Mouse (Mus musculus): Measurements from ENCODE around the gene Heatr5a. TPM values are rescaled to one million over a fixed set of nuclear protein-coding genes. Genes with fewer than 3 reads are reported as not detected.

The Heatr5a gene
- polyA plus RNA-seq, 1 experiment from 2014 or later = 5.2 TPM

DNA sequence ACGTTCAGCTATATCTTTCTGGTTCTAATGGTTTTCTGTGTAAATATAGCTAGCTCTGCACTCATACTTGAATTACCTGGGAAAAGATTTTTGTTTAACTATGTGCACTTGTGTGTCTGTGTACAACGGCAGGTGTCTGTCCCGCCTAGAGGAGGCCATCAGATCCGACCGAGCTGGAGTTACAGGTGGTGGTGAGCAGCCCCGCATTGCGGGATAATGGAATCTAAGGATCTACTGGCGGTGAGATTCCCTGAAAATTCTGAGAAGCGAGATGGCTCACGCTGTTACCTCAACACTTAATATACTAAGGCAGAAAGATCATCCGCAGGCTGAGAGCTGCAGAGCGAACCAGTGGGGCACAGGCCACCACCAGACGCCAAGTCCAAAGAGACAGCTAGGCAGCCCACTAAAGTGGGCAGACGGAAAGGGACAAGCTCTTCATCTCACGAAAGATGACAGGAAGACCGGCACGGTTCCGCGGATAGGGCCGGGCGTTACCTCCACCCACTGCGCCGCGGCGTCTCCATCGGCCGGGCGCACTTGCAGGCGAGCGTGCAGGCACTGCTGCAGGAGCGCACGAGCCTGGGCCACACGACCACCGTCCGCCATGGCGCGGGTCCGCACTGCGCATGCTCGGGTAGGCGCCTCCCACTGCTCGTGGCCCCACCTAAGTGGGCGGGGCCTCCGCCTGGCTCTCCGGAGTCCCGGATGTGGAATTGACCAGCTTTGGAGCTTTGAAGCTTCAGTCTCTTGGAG, 34.9 kb upstream of the Heatr5a start, which contains the start of gene Dtd2:
TSS of gene Dtd2 (minus strand) at position 625 of the 756 bp plus-strand sequence.
- peak within 1 kb of the TSS; percentile 65 for H3K27ac ChIP-seq (ENCODE audit: low read length)
- peak within 1 kb of the TSS; percentile 80 for H3K4me3 ChIP-seq (ENCODE audit: low read depth, low read length)
- peak within 1 kb of the TSS; percentile 75 for H3K9ac ChIP-seq (ENCODE audit: low read depth, low read length)
- no peaks in the 10 kb centered on the region for H3K9me3 ChIP-seq (replicated peaks; ENCODE audit: control insufficient read depth, low read length)
- no peaks in the 10 kb centered on the region for H3K36me3 ChIP-seq (ENCODE audit: control insufficient read depth, insufficient read depth)
- peak; percentile 90 for ATAC-seq (ENCODE audit: low read depth)
- H3K27me3 ChIP-seq (ENCODE audit: control insufficient read depth, insufficient read depth, low read depth, low read length) = no peaks in the 10 kb centered on the region
- H3K4me2 ChIP-seq (ENCODE audit: low read depth, low read length) = peak within 1 kb of the TSS; percentile 68
- under 1% methylated on average over 46 of the region's 46 CpGs for WGBS (ENCODE audit: insufficient replicate concordance)
- H3K4me1 ChIP-seq (ENCODE audit: control insufficient read depth, low read depth, low read length) = peaks cover 2% of the 10 kb centered on the region

DNA sequence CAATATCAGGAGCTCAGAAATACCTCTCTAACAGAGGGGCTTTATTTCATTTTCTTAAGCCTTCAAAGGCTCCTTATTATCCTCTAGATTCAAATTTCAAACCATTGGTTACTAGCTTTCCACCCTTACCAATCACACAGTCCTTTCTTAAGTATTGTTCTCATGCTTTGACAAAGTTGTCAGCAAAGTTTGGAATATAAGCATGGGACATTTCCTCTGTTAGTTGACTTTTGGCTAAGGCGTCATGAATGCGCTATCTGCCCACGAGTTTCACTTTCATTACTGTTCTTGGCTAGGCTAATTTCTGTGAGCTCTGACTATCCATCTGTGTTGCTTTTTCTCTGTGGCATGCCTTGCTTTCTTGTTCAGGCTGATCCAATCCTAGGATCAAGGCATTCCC, 31.6 kb upstream of the Heatr5a start:
- Histone ChIP-seq H3K4me1 (ENCODE audit: control insufficient read depth, low read depth, low read length) (peaks cover 5% of the 10 kb centered on the region), H3K36me3 (ENCODE audit: control insufficient read depth, insufficient read depth) (no peaks in the 10 kb centered on the region), H3K4me3 (ENCODE audit: low read depth, low read length) (no peak overlapping the region), H3K9me3 (replicated peaks; ENCODE audit: control insufficient read depth, low read length) (no peaks in the 10 kb centered on the region), H3K27ac (ENCODE audit: low read length) (no peak overlapping the region), H3K4me2 (ENCODE audit: low read depth, low read length) (no peak overlapping the region), H3K27me3 (ENCODE audit: control insufficient read depth, insufficient read depth, low read depth, low read length) (no peaks in the 10 kb centered on the region), H3K9ac (ENCODE audit: low read depth, low read length) (no peak overlapping the region)
- no peak for ATAC-seq (ENCODE audit: low read depth)
- 87% methylated on average over 3 of the region's 3 CpGs for WGBS (ENCODE audit: insufficient replicate concordance)

DNA sequence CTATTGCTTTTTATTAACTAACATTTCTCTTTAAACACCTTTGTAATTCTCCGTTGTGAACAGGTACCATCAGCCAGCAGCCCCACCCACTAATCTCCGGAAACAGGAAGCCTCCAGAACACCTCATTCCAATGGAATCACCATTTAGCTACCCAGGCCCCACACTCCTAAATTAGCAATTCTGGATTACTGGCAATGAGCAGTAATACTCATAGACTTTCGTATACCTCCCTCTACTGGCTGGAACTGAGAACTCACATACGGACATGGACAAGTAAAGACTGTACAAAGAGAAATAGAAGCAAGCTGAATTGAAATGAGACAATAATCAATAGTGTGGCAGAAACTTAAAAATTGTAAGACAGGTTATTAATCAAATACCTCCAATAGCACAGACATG, 30.4 kb upstream of the Heatr5a start:
- no peak overlapping the region for H3K4me2 ChIP-seq (ENCODE audit: low read depth, low read length)
- H3K36me3 ChIP-seq (ENCODE audit: control insufficient read depth, insufficient read depth) = no peaks in the 10 kb centered on the region
- no peak overlapping the region for H3K27ac ChIP-seq (ENCODE audit: low read length)
- no peak for ATAC-seq (ENCODE audit: low read depth)
- peaks cover 5% of the 10 kb centered on the region for H3K4me1 ChIP-seq (ENCODE audit: control insufficient read depth, low read depth, low read length)
- H3K4me3 ChIP-seq (ENCODE audit: low read depth, low read length) = no peak overlapping the region
- no peaks in the 10 kb centered on the region for H3K27me3 ChIP-seq (ENCODE audit: control insufficient read depth, insufficient read depth, low read depth, low read length)
- 20% methylated on average over 4 of the region's 4 CpGs for WGBS (ENCODE audit: insufficient replicate concordance)
- H3K9me3 ChIP-seq (replicated peaks; ENCODE audit: control insufficient read depth, low read length) = no peaks in the 10 kb centered on the region
- H3K9ac ChIP-seq (ENCODE audit: low read depth, low read length) = no peak overlapping the region

DNA sequence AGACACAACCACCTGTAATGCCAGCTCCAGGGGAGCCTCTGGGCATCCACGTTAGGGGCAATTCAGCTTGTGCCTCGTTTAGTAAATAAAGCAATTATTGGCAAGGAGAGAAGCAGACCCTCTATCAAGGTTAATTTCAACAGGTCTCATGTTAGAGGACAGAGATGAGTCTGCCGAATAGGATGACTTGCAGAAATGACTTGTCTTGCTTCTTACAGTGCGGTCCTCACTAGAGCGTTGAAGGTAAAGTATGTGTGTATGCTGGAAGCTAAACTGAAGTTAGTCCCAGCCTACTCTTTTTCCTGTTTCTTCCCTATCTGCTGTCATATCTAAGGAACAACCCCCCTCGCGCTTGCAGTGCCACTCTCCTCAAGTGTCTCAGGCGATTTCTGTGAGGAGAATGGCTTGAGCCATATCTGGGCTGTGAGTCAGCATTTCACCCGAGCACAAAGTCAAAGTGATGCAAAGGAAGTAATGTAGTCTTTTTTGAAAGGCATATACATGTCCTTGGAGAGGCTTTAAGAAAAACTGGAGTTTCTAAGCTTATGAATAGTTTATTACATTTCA, 27.3 kb upstream of the Heatr5a start:
- no peaks in the 10 kb centered on the region for H3K9me3 ChIP-seq (replicated peaks; ENCODE audit: control insufficient read depth, low read length)
- no peak overlapping the region for H3K4me3 ChIP-seq (ENCODE audit: low read depth, low read length)
- H3K27ac ChIP-seq (ENCODE audit: low read length) = no peak overlapping the region
- H3K9ac ChIP-seq (ENCODE audit: low read depth, low read length) = no peak overlapping the region
- peaks cover 3% of the 10 kb centered on the region; the same call in 1 of the 2 replicates for H3K36me3 ChIP-seq (ENCODE audit: control insufficient read depth, insufficient read depth)
- ATAC-seq (ENCODE audit: low read depth) = peak; percentile 58; the same call in 1 of the 2 replicates
- H3K4me1 ChIP-seq (ENCODE audit: control insufficient read depth, low read depth, low read length) = peaks cover 3% of the 10 kb centered on the region
- H3K27me3 ChIP-seq (ENCODE audit: control insufficient read depth, insufficient read depth, low read depth, low read length) = no peaks in the 10 kb centered on the region
- 32% methylated on average over 9 of the region's 9 CpGs for WGBS (ENCODE audit: insufficient replicate concordance)
- H3K4me2 ChIP-seq (ENCODE audit: low read depth, low read length) = peak overlapping the region; percentile 26; the same call in 1 of the 2 replicates

DNA sequence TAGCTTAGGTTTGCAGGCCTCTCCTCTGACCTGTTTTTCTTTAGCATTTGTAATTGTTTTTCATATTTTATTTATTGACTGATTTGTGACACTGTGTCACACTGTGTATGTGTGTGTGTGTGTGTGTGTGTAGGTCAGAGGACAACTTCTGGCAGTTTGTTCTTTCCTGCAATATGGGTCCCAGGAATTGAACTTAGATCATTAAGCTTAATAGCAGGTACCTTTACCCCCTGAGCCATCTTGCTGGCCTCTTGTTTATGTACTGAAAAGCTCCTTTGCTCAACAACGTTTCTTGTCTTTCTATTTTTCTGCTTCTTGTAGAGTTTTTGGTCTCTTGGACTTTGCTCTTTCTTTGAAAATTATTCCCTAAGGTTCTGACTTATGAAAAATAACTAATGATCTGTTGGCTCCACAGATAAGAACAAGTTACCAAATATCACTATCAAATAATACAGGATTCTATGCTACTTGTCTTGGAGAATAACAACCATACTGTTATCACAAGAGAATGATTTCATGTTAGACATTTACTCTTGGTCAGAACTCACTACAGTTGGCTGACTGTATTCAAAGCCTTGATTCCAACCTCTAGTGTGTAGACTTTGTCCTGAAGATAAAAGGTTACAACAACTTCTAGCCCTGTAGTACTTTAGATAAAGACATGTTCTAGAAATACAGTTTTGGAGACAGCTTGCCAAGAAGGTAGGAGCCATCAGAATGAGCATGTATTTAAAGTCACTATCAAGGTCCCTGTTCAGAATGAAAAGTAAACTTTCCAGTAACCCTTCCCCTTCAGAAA, 24.8 kb upstream of the Heatr5a start:
- Histone ChIP-seq H3K4me3 (ENCODE audit: low read depth, low read length) (no peak overlapping the region), H3K4me1 (ENCODE audit: control insufficient read depth, low read depth, low read length) (peaks cover 3% of the 10 kb centered on the region), H3K27me3 (ENCODE audit: control insufficient read depth, insufficient read depth, low read depth, low read length) (no peaks in the 10 kb centered on the region), H3K9me3 (replicated peaks; ENCODE audit: control insufficient read depth, low read length) (no peaks in the 10 kb centered on the region), H3K4me2 (ENCODE audit: low read depth, low read length) (no peak overlapping the region), H3K27ac (ENCODE audit: low read length) (no peak overlapping the region), H3K36me3 (ENCODE audit: control insufficient read depth, insufficient read depth) (peaks cover 3% of the 10 kb centered on the region; the same call in 1 of the 2 replicates), H3K9ac (ENCODE audit: low read depth, low read length) (no peak overlapping the region)
- no peak for ATAC-seq (ENCODE audit: low read depth)
- WGBS (ENCODE audit: insufficient replicate concordance) = 79% methylated on average over 1 of the region's 1 CpGs

DNA sequence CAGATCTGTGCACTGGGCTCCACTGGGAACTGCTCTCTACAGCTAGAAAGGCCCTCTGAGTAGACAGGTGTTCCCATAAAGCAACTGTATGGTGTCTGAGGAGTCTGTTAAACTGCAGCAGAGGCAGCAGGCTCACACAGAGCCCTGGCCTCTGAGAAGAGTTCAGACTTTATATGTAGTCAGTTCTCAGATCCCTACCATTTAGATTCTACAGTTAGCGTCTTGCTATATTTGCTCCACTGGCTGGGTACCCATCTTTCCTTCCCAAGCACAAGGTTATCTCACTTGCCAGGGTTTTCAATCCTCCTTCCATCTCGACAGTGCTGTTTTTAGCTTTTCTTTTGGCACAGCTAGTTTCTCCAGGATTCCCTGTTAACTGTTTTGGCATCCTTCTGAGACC, 19.5 kb upstream of the Heatr5a start:
- H3K36me3 ChIP-seq (ENCODE audit: control insufficient read depth, insufficient read depth) = 0 out of 2 replicates have a peak, but pooled peaks cover 3% of the 10 kb centered on the region
- H3K9me3 ChIP-seq (replicated peaks; ENCODE audit: control insufficient read depth, low read length) = no peaks in the 10 kb centered on the region
- H3K4me1 ChIP-seq (ENCODE audit: control insufficient read depth, low read depth, low read length) = no peaks in the 10 kb centered on the region
- H3K27ac ChIP-seq (ENCODE audit: low read length) = no peak overlapping the region
- no peaks in the 10 kb centered on the region for H3K27me3 ChIP-seq (ENCODE audit: control insufficient read depth, insufficient read depth, low read depth, low read length)
- H3K4me3 ChIP-seq (ENCODE audit: low read depth, low read length) = no peak overlapping the region
- H3K9ac ChIP-seq (ENCODE audit: low read depth, low read length) = no peak overlapping the region
- no peak for ATAC-seq (ENCODE audit: low read depth)
- no peak overlapping the region for H3K4me2 ChIP-seq (ENCODE audit: low read depth, low read length)
- 73% methylated on average over 2 of the region's 2 CpGs for WGBS (ENCODE audit: insufficient replicate concordance)

- Histone ChIP-seq H3K9me3 (replicated peaks; ENCODE audit: control insufficient read depth, low read length) (no peaks in the 10 kb centered on the region), H3K4me2 (ENCODE audit: low read depth, low read length) (no peak overlapping the region), H3K4me1 (ENCODE audit: control insufficient read depth, low read depth, low read length) (no peaks in the 10 kb centered on the region), H3K27ac (ENCODE audit: low read length) (no peak overlapping the region), H3K36me3 (ENCODE audit: control insufficient read depth, insufficient read depth) (no peaks in the 10 kb centered on the region), H3K4me3 (ENCODE audit: low read depth, low read length) (no peak overlapping the region), H3K27me3 (ENCODE audit: control insufficient read depth, insufficient read depth, low read depth, low read length) (no peaks in the 10 kb centered on the region), H3K9ac (ENCODE audit: low read depth, low read length) (no peak overlapping the region)
- no peak for ATAC-seq (ENCODE audit: low read depth)
- 65% methylated on average over 5 of the region's 5 CpGs for WGBS (ENCODE audit: insufficient replicate concordance)
Observed at GRCm38 (mm10) chr12:51988536-51988935, 17.4 kb upstream of the Heatr5a start.

GRCm38 (mm10) chr12:51985826-51986225, 14.7 kb upstream of the Heatr5a start:
- Histone ChIP-seq H3K27me3 (ENCODE audit: control insufficient read depth, insufficient read depth, low read depth, low read length) (no peaks in the 10 kb centered on the region), H3K9ac (ENCODE audit: low read depth, low read length) (no peak overlapping the region), H3K9me3 (replicated peaks; ENCODE audit: control insufficient read depth, low read length) (no peaks in the 10 kb centered on the region), H3K4me3 (ENCODE audit: low read depth, low read length) (no peak overlapping the region), H3K4me1 (ENCODE audit: control insufficient read depth, low read depth, low read length) (no peaks in the 10 kb centered on the region), H3K27ac (ENCODE audit: low read length) (no peak overlapping the region), H3K36me3 (ENCODE audit: control insufficient read depth, insufficient read depth) (no peaks in the 10 kb centered on the region), H3K4me2 (ENCODE audit: low read depth, low read length) (no peak overlapping the region)
- 61% methylated on average over 4 of the region's 4 CpGs for WGBS (ENCODE audit: insufficient replicate concordance)
- no peak for ATAC-seq (ENCODE audit: low read depth)

All from liver, embryonic 16.5 days (tissue).